Comparison of ENCODE assay signal across 22 mouse cellular contexts in the genomic region with DNA sequence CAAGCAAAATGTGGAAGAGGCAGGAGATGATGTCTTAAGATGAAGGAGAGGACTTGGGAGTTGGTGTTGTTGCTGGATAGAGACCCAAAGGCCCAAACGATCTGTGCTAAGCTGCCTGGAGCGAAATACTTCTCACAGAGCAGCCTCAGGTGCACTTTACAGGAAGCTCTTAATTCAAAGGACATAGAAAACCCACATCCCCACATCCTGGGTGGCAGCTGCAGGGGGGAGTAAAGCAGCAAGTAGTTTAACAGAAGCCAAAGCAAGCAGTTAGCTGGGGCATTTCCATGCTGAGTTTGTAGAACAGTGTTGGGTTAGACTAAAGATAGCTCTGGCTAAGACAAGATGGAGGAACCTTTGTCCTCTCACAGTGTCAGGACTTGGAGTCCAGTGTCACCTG.
DNase-seq lines count a peak whose midpoint lies in the region; ATAC-seq and TF ChIP-seq lines count a peak whose summit lies in the region.
"Had no signal": no experiment of that assay in that cellular context is flagged by ENCODE, and none has a peak within 500 bp of the region (broad histone marks: within the 10 kb centered on the region; RNA-seq: fewer than 3 reads in every experiment).

No protein-coding gene starts in this region.

- 7% methylated on average over 2 of the region's 2 CpGs for WGBS in thymus, adult 2 months

- H3K36me3 ChIP-seq in thymus, adult 2 months (ENCODE audit: control insufficient read depth, insufficient read depth, low read length): no peaks in the 10 kb centered on the region
- H3K36me3 ChIP-seq: embryonic facial prominence, embryonic 15.5 days; forebrain, embryonic 10.5 days; heart, embryonic 13.5 days; hindbrain, embryonic 12.5 days had no signal

- no peak for TF ChIP-seq POLR2A in thymus, adult 2 months (IDR thresholded peaks at IDR 0.05; ENCODE audit: control insufficient read depth, extremely low read depth, insufficient read depth, low read length, poor library complexity)

- ATAC-seq in CD4-positive, CD25-positive, alpha-beta regulatory T cell, adult 4 months: peak; percentile 32
- ATAC-seq: forebrain, embryonic 14.5 days; hindbrain, embryonic 16.5 days; Patski had no signal

- no peak for TF ChIP-seq CTCF in thymus, adult 2 months (IDR thresholded peaks at IDR 0.05; ENCODE audit: borderline replicate concordance, control insufficient read depth, extremely low read depth, insufficient read depth, low read length, poor library complexity)

- peak overlapping the region; percentile 32 for H3K27ac ChIP-seq in thymus, adult 2 months (ENCODE audit: control insufficient read depth, insufficient read depth, low read length)
- H3K27ac ChIP-seq: embryonic facial prominence, embryonic 15.5 days; forebrain, embryonic 10.5 days; heart, embryonic 13.5 days; hindbrain, embryonic 12.5 days had no signal

- intact Hi-C loops in left cerebral cortex, postnatal 4 days (cut with DNase I): no loop called here

- H3K4me1 ChIP-seq in thymus, adult 2 months (replicated peaks; ENCODE audit: control insufficient read depth, insufficient read depth, low read length): peaks cover 8% of the 10 kb centered on the region
- H3K4me1 ChIP-seq: embryonic facial prominence, embryonic 15.5 days; heart, embryonic 13.5 days; hindbrain, embryonic 12.5 days had no signal

- no peaks in the 10 kb centered on the region for H3K27me3 ChIP-seq in thymus, adult 2 months (ENCODE audit: control insufficient read depth, insufficient read depth, low read length)
- H3K27me3 ChIP-seq: embryonic facial prominence, embryonic 15.5 days; heart, embryonic 13.5 days; hindbrain, embryonic 12.5 days had no signal

- DNase-seq in thymus, adult 2 months: peak; percentile 63
- peak; percentile 62 for DNase-seq in thymus, postnatal 25 days
- no peak for DNase-seq in kidney, adult 9 months
- no peak for DNase-seq in left cerebral cortex, postnatal 4 days
- no peak for DNase-seq in frontal cortex, postnatal 25 days (ENCODE audit: low spot score in 2 of 2)
- DNase-seq: adrenal gland, adult 2 months; adrenal gland, postnatal 36 days; cerebellum, adult 2 months; cerebellum, postnatal 10 days; embryo, embryonic 11 days; gastrocnemius, postnatal 36 days; heart, adult 11 months; heart, postnatal 36 days had no signal

- H3K4me3 ChIP-seq in thymus, adult 2 months (ENCODE audit: control insufficient read depth, insufficient read depth, low read length): no peak overlapping the region
- H3K4me3 ChIP-seq: embryonic facial prominence, embryonic 15.5 days; erythroblast, embryonic 14.5 days; forebrain, embryonic 10.5 days; heart, embryonic 13.5 days; hindbrain, embryonic 12.5 days had no signal

Comparison
In these comparisons a context has a peak if more than half of its experiments do, and no peak if none do; other contexts are left out.
1. DNase-seq: peak in thymus, adult 2 months (single experiment) and thymus, postnatal 25 days (single experiment); none in kidney, adult 9 months (single experiment), left cerebral cortex, postnatal 4 days (single experiment) and frontal cortex, postnatal 25 days (0 of 2).